Mouse (Mus musculus) ovary, postnatal 10 days (tissue): Measurements from ENCODE around the gene 9930111J21Rik2.
"Not testable (repeated sequence)": the region's sequence is repeated elsewhere in the genome, so short reads cannot be mapped to it uniquely, and the experiment has no call there.

Source experiments
- DNase-seq: peaks from one replicate; pipeline ENCODE4 v3.0.0; 2022; ENCODE audit warnings: low spot score

Gene 9930111J21Rik2

GRCm38 (mm10) chr11:48974686-48975085, 76.4 kb downstream of the 9930111J21Rik2 start:
- DNase-seq = not testable (repeated sequence)
